Mouse (Mus musculus) midbrain, embryonic 14.5 days (tissue): ENCODE measurements around the gene Slc34a3. TPM values are rescaled to one million over a fixed set of nuclear protein-coding genes. Genes with fewer than 3 reads are reported as not detected.

Experiments used
- ATAC-seq: fragments of 200-750 bp; cut with Nextera tagmentation; 2 replicates; pipeline ENCODE4 v1.8.0; 2017; ENCODE audit warnings: moderate number of reproducible peaks, moderate library complexity; ENCODE audit not compliant: low FRiP score, low TSS enrichment
- DNase-seq: peaks from one replicate; pipeline ENCODE4 v3.0.0-alpha.2; 2015
- H3K27ac ChIP-seq: fragments of 300-500 bp; sonication (generic); replicated peaks from 2 replicates; pipeline ENCODE4 v1.5.1; 2014; ENCODE audit warnings: mild to moderate bottlenecking, low read depth, low read length, moderate library complexity
- H3K27me3 ChIP-seq: fragments of 300-500 bp; sonication (generic); 2 replicates; pipeline ENCODE4 v1.6.1; 2014; ENCODE audit warnings: low read length, control low read depth, mixed read lengths; ENCODE audit not compliant: control insufficient read depth, insufficient read depth
- H3K36me3 ChIP-seq: fragments of 300-500 bp; sonication (generic); 2 replicates; pipeline ENCODE4 v1.6.1; 2014; ENCODE audit warnings: low read length, control low read depth; ENCODE audit not compliant: control insufficient read depth, insufficient read depth
- H3K4me1 ChIP-seq: fragments of 300-500 bp; sonication (generic); 2 replicates; pipeline ENCODE4 v1.6.1; 2014; ENCODE audit warnings: mild to moderate bottlenecking, antibody characterized with exemption, low read length, control low read depth; ENCODE audit not compliant: control insufficient read depth, insufficient read depth
- H3K4me2 ChIP-seq: fragments of 300-500 bp; sonication (generic); 2 replicates; pipeline ENCODE4 v1.6.1; 2014; ENCODE audit warnings: mild to moderate bottlenecking, low read length, moderate library complexity
- H3K4me3 ChIP-seq: fragments of 300-500 bp; sonication (generic); replicated peaks from 2 replicates; pipeline ENCODE4 v1.5.1; 2014; ENCODE audit warnings: low read depth, low read length
- H3K9ac ChIP-seq: fragments of 300-500 bp; sonication (generic); replicated peaks from 2 replicates; pipeline ENCODE4 v1.6.1; 2014; ENCODE audit warnings: mild to moderate bottlenecking, low read length, moderate library complexity
- H3K9me3 ChIP-seq: fragments of 300-500 bp; sonication (generic); 2 replicates; pipeline ENCODE4 v1.6.1; 2016; ENCODE audit warnings: low read length, control low read depth, mixed read lengths; ENCODE audit not compliant: control insufficient read depth
- WGBS: fragments of 180-500 bp; shearing (Covaris S2); extraction: QIAGEN DNeasy Blood & Tissue Kit; methylation state at CpG from one replicate; pipeline ENCODE4 v1.1.7; 2014; 5-methylcytosine and 5-hydroxymethylcytosine counted together
- polyA plus RNA-seq: library from polyadenylated mRNA; unstranded; fragments of >200 nt; fragmentation: Nextera tagmentation; extraction: Ambion mirVana; gene quantifications from 2 replicates; pipeline ENCODE4 v1.2.1, GENCODE M21; 2014

Gene Slc34a3
- polyA plus RNA-seq, 1 experiment from 2014 or later, result not detected

DNA sequence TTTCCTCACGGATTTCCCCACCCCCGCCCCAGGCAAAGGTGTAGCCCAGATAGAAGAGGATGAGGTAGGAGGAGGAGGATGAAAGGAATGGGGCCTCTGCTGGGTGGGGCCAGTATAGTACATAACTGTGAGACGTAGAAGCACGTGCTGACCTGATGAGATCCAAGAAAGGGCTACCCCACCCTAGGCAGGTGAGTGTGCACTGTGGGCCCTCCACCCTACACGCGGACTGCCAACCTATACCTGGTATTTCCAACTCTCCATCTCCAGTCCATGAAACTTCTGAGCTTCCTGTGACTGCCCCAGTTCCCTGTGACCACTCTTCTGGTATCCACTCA, 7.2 kb upstream of the Slc34a3 start:
- Histone ChIP-seq H3K4me1 (peaks cover 19% of the 10 kb centered on the region), H3K27ac (peak overlapping the region; percentile 60), H3K27me3 (no peaks in the 10 kb centered on the region), H3K9me3 (no peaks in the 10 kb centered on the region), H3K9ac (peak overlapping the region; percentile 81), H3K36me3 (peaks cover 20% of the 10 kb centered on the region), H3K4me2 (peak overlapping the region; percentile 82), H3K4me3 (peak overlapping the region; percentile 69)
- ATAC-seq (peak; percentile 21; the same call in 1 of the 2 replicates), DNase-seq (no peak)
- 15% methylated on average over 6 of the region's 6 CpGs for WGBS

DNA sequence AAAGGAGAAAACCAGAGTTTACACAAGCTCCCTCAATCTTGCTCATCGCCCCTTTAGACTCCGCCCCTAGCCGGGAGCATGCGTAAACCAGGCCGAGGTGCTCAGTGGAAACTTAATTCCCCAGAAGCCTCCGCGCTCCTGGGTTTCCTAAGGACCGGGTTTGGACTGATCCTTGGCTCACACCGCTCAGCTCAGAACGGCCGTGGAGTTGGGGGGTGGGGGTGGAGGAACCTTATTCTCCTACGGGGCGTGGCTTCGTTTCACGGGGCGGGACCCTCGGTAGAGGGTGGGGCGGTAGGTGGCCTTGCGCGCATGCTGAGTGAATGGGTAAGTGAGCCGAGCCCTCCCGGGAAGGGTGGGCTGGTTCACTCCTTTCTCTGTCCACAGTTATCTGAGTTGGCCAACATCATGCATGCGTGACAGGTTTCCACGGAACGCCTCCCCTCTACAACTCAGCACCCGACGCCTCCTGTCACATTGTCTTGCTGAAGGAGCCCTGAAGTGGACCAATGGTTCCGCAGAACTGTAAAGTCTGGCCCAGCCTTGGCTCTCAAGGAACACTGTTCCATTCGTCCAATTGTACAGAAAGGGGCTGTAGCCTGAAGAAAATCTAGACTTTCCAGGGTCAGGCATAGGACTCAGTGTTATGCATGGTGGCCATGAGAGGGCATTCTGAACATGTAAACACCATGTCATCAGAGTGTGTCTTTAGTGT, 6.7 kb upstream of the Slc34a3 start:
- peak overlapping the region; percentile 69 for H3K4me3 ChIP-seq
- peak; percentile 89 for DNase-seq
- 2% methylated on average over 29 of the region's 29 CpGs for WGBS
- H3K9ac ChIP-seq, result peak overlapping the region; percentile 81
- peak overlapping the region; percentile 82 for H3K4me2 ChIP-seq
- peak; percentile 70 for ATAC-seq
- H3K9me3 ChIP-seq, result no peaks in the 10 kb centered on the region
- H3K4me1 ChIP-seq, result peaks cover 19% of the 10 kb centered on the region
- H3K27me3 ChIP-seq, result no peaks in the 10 kb centered on the region
- H3K36me3 ChIP-seq, result peaks cover 15% of the 10 kb centered on the region
- peak overlapping the region; percentile 60 for H3K27ac ChIP-seq

DNA sequence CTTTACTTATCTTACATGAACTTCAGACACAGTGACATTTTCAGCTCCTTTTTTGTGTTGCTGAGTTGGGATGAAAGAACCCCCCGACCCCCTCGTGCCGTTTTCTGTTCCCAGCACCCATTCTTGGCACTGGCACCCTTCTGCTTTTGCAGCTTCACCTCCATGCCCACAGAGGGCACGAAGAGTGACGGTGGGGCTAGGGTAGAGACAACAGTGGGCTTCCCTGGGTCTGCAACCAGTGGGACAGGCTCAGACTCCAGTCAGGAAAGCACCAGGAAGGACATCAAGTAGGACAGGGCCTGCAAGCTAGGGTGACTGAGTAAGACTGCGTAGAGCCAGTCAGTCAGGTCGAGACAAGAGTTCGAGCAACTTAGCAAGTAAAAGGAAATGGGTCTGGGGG, 6.1 kb upstream of the Slc34a3 start:
- peak overlapping the region; percentile 82 for H3K4me2 ChIP-seq
- 54% methylated on average over 8 of the region's 8 CpGs for WGBS
- H3K27ac ChIP-seq, result no peak overlapping the region; the same call in 1 of the 2 replicates
- H3K4me3 ChIP-seq, result peak overlapping the region; percentile 69; the same call in 1 of the 2 replicates
- no peaks in the 10 kb centered on the region for H3K27me3 ChIP-seq
- no peak overlapping the region for H3K9ac ChIP-seq
- H3K36me3 ChIP-seq, result peaks cover 10% of the 10 kb centered on the region; the same call in 1 of the 2 replicates
- H3K4me1 ChIP-seq, result peaks cover 19% of the 10 kb centered on the region
- ATAC-seq, result no peak
- H3K9me3 ChIP-seq, result no peaks in the 10 kb centered on the region
- no peak for DNase-seq

DNA sequence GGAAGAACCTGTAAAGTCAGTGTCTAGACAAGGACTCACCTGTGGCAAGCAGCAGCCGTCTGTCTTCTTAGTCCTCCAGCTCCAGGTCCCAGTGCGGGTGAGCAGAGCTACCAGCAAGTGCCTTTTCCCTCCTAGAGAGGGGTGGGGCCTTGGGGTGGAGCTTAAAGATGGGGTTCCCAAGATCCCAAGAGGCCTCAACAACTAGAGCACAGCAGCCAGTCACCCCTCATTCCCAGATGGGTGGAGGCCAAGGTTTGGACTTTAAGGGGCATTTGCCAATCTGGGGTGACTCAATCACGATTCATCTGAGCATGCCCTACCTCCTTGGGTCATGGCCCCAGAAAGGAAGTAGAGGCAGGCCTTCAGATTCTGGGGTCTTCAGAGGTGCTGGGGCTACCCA, 5.6 kb upstream of the Slc34a3 start:
- ATAC-seq (no peak), DNase-seq (no peak)
- Histone ChIP-seq H3K27me3 (no peaks in the 10 kb centered on the region), H3K4me2 (no peak overlapping the region), H3K4me1 (peaks cover 19% of the 10 kb centered on the region), H3K9me3 (no peaks in the 10 kb centered on the region), H3K9ac (no peak overlapping the region), H3K36me3 (peaks cover 6% of the 10 kb centered on the region; the same call in 1 of the 2 replicates), H3K27ac (no peak overlapping the region), H3K4me3 (no peak overlapping the region)
- WGBS, result 90% methylated on average over 3 of the region's 3 CpGs

DNA sequence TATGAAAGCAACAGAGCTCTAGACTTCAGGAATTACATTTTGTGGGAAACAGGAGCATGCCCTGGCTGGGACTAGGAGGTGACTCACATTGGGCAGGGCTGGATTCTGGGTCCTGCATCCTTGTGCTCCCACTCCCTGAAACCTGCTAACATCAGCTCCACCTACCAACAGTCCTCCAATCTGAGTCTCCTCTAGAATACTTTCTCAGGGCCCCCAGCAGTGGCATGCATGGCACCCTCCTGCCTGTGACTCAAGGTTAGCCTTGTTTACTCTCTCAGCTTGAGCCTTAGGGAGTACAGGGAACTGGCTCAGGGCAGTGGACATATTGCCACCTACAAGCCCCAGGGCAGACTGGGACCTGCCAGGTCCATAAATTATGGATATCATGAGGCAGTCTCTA, 3.9 kb upstream of the Slc34a3 start:
- H3K27ac ChIP-seq, result no peak overlapping the region
- no peaks in the 10 kb centered on the region for H3K9me3 ChIP-seq
- H3K36me3 ChIP-seq, result no peaks in the 10 kb centered on the region
- ATAC-seq, result no peak
- DNase-seq, result no peak
- H3K9ac ChIP-seq, result no peak overlapping the region
- peaks cover 15% of the 10 kb centered on the region for H3K4me1 ChIP-seq
- no peak overlapping the region for H3K4me2 ChIP-seq
- no peak overlapping the region for H3K4me3 ChIP-seq
- H3K27me3 ChIP-seq, result no peaks in the 10 kb centered on the region

DNA sequence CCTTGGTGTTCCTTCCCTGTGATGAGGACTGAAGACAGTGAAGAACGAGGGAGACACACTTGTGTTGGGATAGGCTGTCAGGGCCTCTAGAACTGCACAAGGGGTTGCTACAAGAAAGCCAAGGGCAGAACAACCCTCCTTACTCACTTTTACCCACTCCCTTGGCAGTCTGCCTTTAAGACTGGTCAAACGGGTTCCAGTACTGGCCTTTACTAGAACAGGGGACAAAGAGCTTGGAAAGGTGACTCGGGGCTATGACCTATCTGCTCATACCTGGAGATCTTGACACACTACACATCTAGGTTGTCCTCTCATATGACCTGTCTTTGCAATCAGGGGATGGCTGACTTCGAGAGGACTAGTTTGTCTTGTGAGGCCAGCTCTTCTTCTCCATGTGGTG, 3.4 kb upstream of the Slc34a3 start:
- H3K4me1 ChIP-seq, result peaks cover 10% of the 10 kb centered on the region
- no peak overlapping the region for H3K4me3 ChIP-seq
- DNase-seq, result no peak
- H3K27me3 ChIP-seq, result no peaks in the 10 kb centered on the region
- H3K36me3 ChIP-seq, result no peaks in the 10 kb centered on the region
- H3K9me3 ChIP-seq, result no peaks in the 10 kb centered on the region
- 67% methylated on average over 4 of the region's 4 CpGs for WGBS
- H3K27ac ChIP-seq, result no peak overlapping the region
- H3K9ac ChIP-seq, result no peak overlapping the region
- no peak for ATAC-seq
- no peak overlapping the region for H3K4me2 ChIP-seq

DNA sequence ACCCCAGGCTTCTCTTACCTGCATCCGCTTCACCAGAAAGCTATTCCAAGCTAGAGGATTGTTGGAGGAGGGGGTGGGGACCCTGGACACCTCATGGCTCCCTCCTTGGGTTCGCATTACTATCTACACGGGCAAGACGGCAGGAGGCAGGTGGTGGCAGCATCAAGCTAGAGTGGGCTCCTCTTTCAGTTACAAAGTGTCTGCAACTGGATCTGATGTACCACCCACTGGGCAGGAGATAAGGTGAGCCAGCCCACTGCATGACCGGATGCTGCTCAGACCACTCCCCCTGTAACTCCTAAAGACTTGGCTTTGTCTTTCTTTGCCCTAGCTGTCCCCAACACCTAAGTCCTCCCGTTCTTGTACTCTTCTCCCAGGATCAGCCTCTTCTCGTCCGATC, 2.5 kb upstream of the Slc34a3 start, which contains the start of gene Rnf224:
Rnf224 (minus strand) TSS at position 174 of the 400 bp plus-strand sequence.
- no peaks in the 10 kb centered on the region for H3K27me3 ChIP-seq
- DNase-seq (no peak), ATAC-seq (no peak)
- H3K4me2 ChIP-seq, result no peak within 1 kb of the TSS
- H3K9ac ChIP-seq, result no peak within 1 kb of the TSS
- no peaks in the 10 kb centered on the region for H3K36me3 ChIP-seq
- H3K4me1 ChIP-seq, result peaks cover 7% of the 10 kb centered on the region
- H3K4me3 ChIP-seq, result no peak within 1 kb of the TSS
- 38% methylated on average over 8 of the region's 8 CpGs for WGBS
- no peaks in the 10 kb centered on the region for H3K9me3 ChIP-seq
- H3K27ac ChIP-seq, result no peak within 1 kb of the TSS

DNA sequence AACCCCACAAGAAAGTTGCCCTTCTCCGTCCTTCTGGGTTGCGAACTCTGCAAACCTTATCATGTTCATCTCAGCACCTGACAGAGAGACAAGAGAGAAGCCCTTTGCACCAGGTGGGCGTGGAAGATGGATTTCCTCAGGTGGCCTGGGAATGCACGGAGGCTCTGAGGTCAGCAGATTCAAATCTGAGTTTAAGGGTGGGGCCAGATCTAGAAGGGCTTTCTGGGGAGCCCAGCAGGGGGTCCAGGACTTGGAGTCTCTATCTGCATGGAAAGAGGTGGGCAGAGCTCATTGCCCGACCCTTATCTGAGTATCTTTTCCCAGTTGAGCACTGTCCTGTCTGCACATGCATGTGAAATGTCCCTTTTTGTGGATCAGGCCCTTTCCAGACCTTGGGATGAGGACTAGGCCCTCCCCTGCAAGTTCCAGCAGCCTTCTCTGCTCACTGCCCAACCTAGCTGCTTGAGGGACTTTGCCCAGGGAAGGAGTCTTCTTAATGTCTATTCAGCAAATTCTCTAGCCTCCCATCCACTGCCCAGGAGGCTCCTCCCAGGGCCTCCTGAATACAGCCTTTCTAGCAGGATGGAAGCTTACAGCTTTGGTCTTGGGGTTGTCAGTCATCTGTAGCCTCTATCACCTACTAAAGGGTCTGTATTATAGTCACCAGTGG, 522 bp upstream of the Slc34a3 start:
- WGBS, result 77% methylated on average over 5 of the region's 5 CpGs
- Histone ChIP-seq H3K27ac (no peak overlapping the region), H3K4me2 (no peak overlapping the region), H3K9me3 (no peaks in the 10 kb centered on the region), H3K4me3 (no peak overlapping the region), H3K9ac (no peak overlapping the region), H3K36me3 (no peaks in the 10 kb centered on the region), H3K27me3 (no peaks in the 10 kb centered on the region), H3K4me1 (no peaks in the 10 kb centered on the region)
- DNase-seq (no peak), ATAC-seq (no peak)

DNA sequence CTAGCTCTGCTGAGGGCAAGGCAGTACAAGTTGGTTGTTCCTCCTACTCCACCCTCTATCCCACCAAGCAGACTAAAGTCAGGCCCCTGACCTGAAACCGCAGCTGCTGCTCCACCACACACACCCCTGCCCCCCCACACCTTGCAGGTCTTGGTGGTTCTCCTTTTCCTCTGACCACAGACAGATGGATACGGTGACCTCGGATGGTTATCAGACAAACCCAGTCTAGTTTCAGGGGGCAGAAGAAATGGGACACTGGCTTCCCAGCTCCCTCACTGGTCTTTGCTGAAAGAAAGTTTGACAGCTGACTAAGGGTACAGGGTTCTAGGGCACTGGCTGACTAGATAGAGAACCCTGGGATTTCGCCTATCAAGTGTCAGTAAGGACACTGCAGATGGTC, 743 bp downstream of the Slc34a3 start:
- Histone ChIP-seq H3K4me2 (no peak overlapping the region), H3K4me1 (no peaks in the 10 kb centered on the region), H3K36me3 (no peaks in the 10 kb centered on the region), H3K9ac (no peak overlapping the region), H3K27ac (no peak overlapping the region), H3K4me3 (no peak overlapping the region), H3K9me3 (no peaks in the 10 kb centered on the region), H3K27me3 (no peaks in the 10 kb centered on the region)
- DNase-seq (no peak), ATAC-seq (no peak)
- 86% methylated on average over 4 of the region's 4 CpGs for WGBS
